Mouse (Mus musculus): Measurements from ENCODE around the gene Lpin2. TPM values are rescaled to one million over a fixed set of nuclear protein-coding genes. Genes with fewer than 3 reads are reported as not detected.
A peak's percentile ranks its signal among the peaks of the same experiment; 100 is the strongest.

Gene Lpin2
- total and polyA plus RNA-seq, 3 experiments = 22.4 to 32.1 TPM; not detected in 1

DNA sequence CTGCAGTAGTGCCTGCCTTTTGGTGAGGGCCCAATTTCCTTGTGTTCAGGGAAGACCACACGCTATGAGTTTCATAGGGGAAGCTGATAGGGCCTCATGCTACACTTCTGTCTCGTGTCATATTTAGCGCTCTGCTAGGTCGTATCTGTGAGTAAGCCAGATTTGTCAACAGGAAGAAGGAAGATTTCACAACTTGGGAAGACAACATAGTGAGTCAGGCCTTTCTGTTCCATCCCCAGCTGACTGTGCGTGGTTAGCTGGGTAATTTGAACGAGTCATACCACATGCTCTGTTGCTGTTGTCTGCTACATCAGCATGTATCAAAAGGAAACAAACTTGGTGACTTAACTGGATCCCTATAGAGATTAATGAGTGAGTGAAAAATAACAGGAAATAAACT is 17.4 kb upstream of the Lpin2 start:
- peaks cover 0 to 33% of the 10 kb centered on the region in 2 experiments; a peak in 2 of 4 replicates for H3K36me3 ChIP-seq (ENCODE audit: control insufficient read depth in 1 of 2, insufficient read depth in 2 of 2, low read length in 2 of 2)
- peak; percentile 71 for DNase-seq (ENCODE audit: low read depth, low spot score)
- H3K4me3 ChIP-seq (ENCODE audit: control insufficient read depth in 1 of 2, insufficient read depth in 1 of 2, low read depth in 2 of 2, low read length in 2 of 2) = no peak overlapping the region
- H3K79me2 ChIP-seq (ENCODE audit: control insufficient read depth, insufficient read depth, low read length, poor library complexity) = no peaks in the 10 kb centered on the region
- no peaks in the 10 kb centered on the region for H3K27me3 ChIP-seq (ENCODE audit: control insufficient read depth in 1 of 2, insufficient read depth in 2 of 2, low read length in 2 of 2)
- H3K27ac ChIP-seq (ENCODE audit: control insufficient read depth, low read depth, low read length) = no peak overlapping the region
- H3K9me3 ChIP-seq (replicated peaks; ENCODE audit: insufficient read depth, low read length) = no peaks in the 10 kb centered on the region
- peaks cover 30 to 44% of the 10 kb centered on the region in 2 experiments for H3K4me1 ChIP-seq (ENCODE audit: control insufficient read depth in 1 of 2, insufficient read depth in 2 of 2, low read length in 2 of 2)
- no peak overlapping the region for H3K9ac ChIP-seq (ENCODE audit: control insufficient read depth, low read depth, low read length, poor library complexity, severe bottlenecking)
- TF ChIP-seq BHLHE40 (IDR thresholded peaks at IDR 0.05; ENCODE audit: borderline replicate concordance, low read depth, low read length) (no peak), ZKSCAN1 (IDR thresholded peaks at IDR 0.05; ENCODE audit: low read depth, low read length) (no peak), E2F4 (IDR thresholded peaks at IDR 0.05; ENCODE audit: borderline replicate concordance, low read depth, low read length) (no peak), HCFC1 (IDR thresholded peaks at IDR 0.05; ENCODE audit: low read depth, low read length) (no peak), RAD21 (IDR thresholded peaks at IDR 0.05; ENCODE audit: low read depth, low read length) (no peak), MAX (IDR thresholded peaks at IDR 0.05; ENCODE audit: low read length) (no peak; the same call in 1 of the 2 replicates), SIN3A (IDR thresholded peaks at IDR 0.05; ENCODE audit: low read length) (no peak; the same call in 1 of the 2 replicates), TBP (IDR thresholded peaks at IDR 0.05; ENCODE audit: low read depth, low read length) (no peak), ZC3H11A (IDR thresholded peaks at IDR 0.05; ENCODE audit: low read depth, low read length) (no peak), MAFK (IDR thresholded peaks at IDR 0.05; ENCODE audit: borderline replicate concordance, low read depth, low read length) (0 out of 2 replicates have a peak, but pooled peaks have one; percentile 33), EP300 (IDR thresholded peaks at IDR 0.05; ENCODE audit: low read depth in 1 of 2, low read length in 2 of 2) (peak in 1 of 2 experiments; percentile 32; a peak in 2 of 4 replicates), GATA1 (IDR thresholded peaks at IDR 0.05; ENCODE audit: low read depth, low read length) (no peak), ELF1 (IDR thresholded peaks at IDR 0.05; ENCODE audit: low read depth, low read length) (no peak), SMC3 (IDR thresholded peaks at IDR 0.05; ENCODE audit: low read depth, low read length) (no peak), ZMIZ1 (IDR thresholded peaks at IDR 0.05; ENCODE audit: low read depth, low read length) (no peak), ZNF384 (IDR thresholded peaks at IDR 0.05; ENCODE audit: low read depth, low read length) (no peak), NRF1 (IDR thresholded peaks at IDR 0.05; ENCODE audit: insufficient read depth, low read depth, low read length, poor library complexity, severe bottlenecking) (no peak), TAL1 (IDR thresholded peaks at IDR 0.05; ENCODE audit: low read length) (no peak), MYB (IDR thresholded peaks at IDR 0.05; ENCODE audit: low read depth, low read length) (no peak), CHD2 (IDR thresholded peaks at IDR 0.05; ENCODE audit: low read length) (no peak), USF2 (IDR thresholded peaks at IDR 0.05; ENCODE audit: borderline replicate concordance in 1 of 2, insufficient read depth in 1 of 2, low read depth in 1 of 2, low read length in 2 of 2) (no peak), POLR2AphosphoS5 (IDR thresholded peaks at IDR 0.05; ENCODE audit: borderline replicate concordance, low read depth, low read length) (no peak), MXI1 (IDR thresholded peaks at IDR 0.05; ENCODE audit: low read depth, low read length) (peak; percentile 49; the same call in 1 of the 2 replicates), GABPA (IDR thresholded peaks at IDR 0.05; ENCODE audit: low read depth, low read length) (no peak), KAT2A (conservative IDR thresholded peaks at IDR 0.05; ENCODE audit: low read depth, low read length) (no peak), JUND (IDR thresholded peaks at IDR 0.05; ENCODE audit: low read depth, low read length) (no peak), UBTF (IDR thresholded peaks at IDR 0.05; ENCODE audit: borderline replicate concordance, insufficient read depth, low read depth, low read length) (no peak), MEF2A (IDR thresholded peaks at IDR 0.05; ENCODE audit: extremely low read depth, insufficient replicate concordance, low read depth, low read length, poor library complexity, severe bottlenecking) (no peak), ETS1 (IDR thresholded peaks at IDR 0.05; ENCODE audit: low read depth, low read length) (peak; percentile 97), CTCF (IDR thresholded peaks at IDR 0.05 in 2 of 3, conservative IDR thresholded peaks at IDR 0.05 in 1 of 3; ENCODE audit: control insufficient read depth in 1 of 3, insufficient read depth in 1 of 3, low read depth in 2 of 3, low read length in 3 of 3, poor library complexity in 1 of 3, severe bottlenecking in 1 of 3) (no peak), MYC (IDR thresholded peaks at IDR 0.05; ENCODE audit: low read depth, low read length) (peak; percentile 60; the same call in 1 of the 2 replicates), TCF12 (IDR thresholded peaks at IDR 0.05; ENCODE audit: low read depth, low read length) (no peak), MAZ (IDR thresholded peaks at IDR 0.05; ENCODE audit: low read depth, low read length) (no peak), NELFE (IDR thresholded peaks at IDR 0.05; ENCODE audit: low read depth, low read length) (no peak), RCOR1 (IDR thresholded peaks at IDR 0.05; ENCODE audit: low read depth, low read length) (peak; percentile 48; the same call in 1 of the 2 replicates), USF1 (IDR thresholded peaks at IDR 0.05; ENCODE audit: low read depth, low read length) (no peak), POLR2AphosphoS2 (IDR thresholded peaks at IDR 0.05; ENCODE audit: low read length) (no peak), CHD1 (IDR thresholded peaks at IDR 0.05; ENCODE audit: low read depth, low read length) (no peak)
